Mouse (Mus musculus) lung, adult 2 months (tissue): ENCODE results near the gene Kif26b.

Source experiments
- CTCF ChIP-seq: fragments of 200-500 bp; IDR thresholded peaks from 2 replicates; pipeline ENCODE4 v1.5.1; 2011; ENCODE audit warnings: mild to moderate bottlenecking, low read length, control low read depth; ENCODE audit not compliant: insufficient read depth
- POLR2A ChIP-seq: fragments of 200-500 bp; IDR thresholded peaks from 2 replicates; pipeline ENCODE4 v1.6.1; 2011; ENCODE audit warnings: low read depth, mild to moderate bottlenecking, control low read depth, low read length, borderline replicate concordance; ENCODE audit errors: extremely low read depth

DNA sequence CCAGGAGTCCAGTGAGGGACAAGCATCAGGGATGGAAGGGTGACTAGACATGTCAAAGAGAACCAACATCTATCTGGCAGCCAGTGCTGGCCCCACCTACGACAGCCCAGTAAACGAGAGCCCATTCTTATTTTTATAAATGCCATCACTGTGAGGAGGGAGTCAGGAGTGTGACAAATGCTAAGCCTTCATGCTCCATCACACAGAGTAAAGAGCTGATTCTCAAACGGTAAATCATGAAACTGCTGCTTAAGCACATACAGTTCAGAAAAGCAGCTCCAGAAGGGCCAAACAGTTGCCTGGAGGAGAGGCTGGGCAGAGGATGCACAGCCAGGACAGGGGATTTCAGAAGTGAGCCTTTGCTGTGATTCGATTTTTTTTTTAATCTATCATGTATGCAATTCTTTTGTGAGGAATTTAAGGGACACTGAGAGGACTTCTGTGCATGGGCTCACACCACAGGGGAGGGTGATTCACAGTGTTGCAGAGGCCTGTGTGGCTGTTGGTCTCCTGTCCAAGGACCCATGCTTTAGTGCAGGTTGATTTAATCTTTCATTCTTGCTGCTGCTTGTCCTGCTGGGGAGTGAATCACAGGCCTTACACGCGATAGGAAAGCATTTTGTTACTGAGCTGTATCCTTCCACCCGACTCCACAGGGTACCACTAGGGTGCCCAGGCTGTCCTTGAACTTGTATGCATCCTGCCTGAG lies 16.4 kb upstream of the Kif26b start:
- TF ChIP-seq CTCF (no peak), POLR2A (no peak)
